Mouse (Mus musculus): ENCODE measurements around the gene Cln5.

Gene Cln5

DNA sequence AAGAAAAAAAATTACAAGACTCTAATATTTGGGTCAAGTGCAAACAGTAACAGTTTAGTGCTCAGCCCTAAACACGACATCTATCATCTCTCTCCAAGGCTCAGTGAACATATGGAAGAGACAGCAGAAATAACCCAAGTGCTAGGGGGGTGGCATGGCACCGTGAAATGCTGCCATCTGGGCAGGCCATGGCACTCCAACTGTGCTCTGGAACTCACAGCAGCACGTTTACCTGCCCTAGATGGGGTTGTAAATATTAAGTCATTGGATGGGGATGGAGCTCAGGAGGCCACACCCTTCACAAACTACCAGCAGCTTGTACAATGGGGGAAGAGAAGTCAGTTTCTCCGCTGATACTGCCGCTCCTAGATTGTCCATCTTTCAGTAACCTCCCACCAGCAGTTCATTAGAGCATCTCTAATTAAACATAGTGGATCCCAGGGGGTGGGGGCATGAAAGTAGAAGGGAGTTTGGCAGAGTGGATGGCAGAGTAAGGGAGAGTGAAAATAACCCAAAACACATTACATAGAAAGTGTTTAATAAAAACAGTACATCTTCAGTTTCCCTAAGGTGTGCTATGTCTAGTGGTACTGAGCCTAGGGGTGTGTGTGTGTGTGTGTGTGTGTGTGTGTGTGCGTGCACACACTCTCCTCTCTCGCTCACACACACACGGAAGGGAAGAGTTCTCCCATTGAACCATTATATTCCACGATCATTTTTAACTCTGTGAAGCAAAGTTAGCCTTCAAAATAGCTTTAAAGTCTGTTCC, 9.4 kb downstream of the Cln5 start:
- no peak for DNase-seq

DNA sequence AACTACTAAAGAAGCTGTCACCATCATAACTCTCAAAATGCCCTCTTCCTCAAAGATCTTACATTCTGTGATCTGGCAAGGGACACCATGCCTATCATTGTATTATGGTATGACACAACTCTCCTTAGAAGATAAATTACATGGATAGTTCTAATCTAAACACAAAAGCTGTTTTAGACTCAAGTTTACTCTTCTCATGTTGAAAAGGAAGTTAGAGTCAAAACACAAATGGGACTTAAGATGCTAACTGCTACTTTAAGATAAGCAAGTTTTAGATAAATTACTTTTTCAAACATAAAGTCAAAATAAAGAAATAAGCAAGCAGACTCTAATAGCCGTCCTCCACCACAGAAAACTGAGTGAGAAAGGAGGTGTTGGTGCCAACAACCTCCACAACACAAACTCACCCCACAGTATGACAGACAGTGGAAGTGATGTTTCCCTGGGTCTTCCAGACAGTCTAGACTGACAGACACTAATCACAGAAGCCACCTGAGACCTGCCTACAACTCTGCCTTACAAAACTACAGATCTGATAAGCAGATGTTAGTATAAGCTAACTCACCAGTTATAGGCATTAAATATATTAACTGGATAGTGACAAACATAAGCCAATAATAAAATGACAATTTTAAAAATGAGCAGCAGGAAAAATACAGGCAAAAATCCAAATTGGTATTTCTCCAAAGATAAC, 16.0 kb downstream of the Cln5 start:
- no peak for DNase-seq

DNA sequence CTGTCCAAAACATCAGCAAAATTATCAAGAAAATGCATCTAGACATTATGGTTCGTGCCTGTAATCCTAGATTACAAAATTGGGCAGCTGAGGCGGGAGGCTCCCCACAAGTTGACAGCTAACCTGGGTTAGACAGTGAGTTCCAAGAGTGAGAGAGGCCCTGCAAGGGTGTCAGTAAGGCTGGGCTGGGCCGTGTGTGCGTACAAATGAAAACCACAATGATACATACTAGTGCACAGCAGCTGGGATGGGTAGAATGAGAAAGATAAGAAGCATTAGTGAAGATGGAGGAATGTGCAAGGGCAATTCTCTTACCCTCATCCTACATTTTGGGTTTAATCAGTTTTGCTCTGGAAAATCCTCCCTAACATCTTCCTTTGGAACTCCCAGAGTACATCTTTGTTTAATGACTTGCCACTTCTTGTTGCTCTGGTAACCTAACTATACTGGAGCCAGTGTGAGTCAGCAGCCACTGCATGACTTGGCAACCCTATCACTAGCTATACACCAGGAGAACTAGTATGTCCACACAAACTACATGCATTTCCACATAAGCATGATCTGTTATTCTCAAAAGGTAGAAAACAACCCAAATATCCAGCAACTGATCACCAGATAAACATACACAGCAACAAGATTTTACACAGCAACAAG, 16.8 kb downstream of the Cln5 start:
- DNase-seq = no peak

DNA sequence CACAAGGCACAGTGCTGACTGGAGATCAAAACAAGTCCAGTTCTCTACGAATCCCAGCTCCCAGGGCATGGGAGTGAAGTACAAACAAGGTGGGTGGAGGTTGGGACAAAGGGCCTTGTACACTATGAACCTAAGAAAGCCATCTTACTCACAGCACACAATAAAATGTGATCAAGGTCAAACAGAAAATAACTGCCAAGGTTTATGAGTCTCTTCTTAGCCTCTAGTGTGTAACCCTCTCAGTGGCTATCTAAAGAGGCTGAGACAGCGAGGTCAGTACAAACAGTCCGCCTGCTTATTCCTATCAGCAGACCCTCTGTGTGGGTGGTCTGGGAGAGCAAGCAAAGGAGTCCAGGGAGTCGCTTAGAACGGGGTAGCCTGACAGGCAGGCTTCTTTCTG, 17.8 kb downstream of the Cln5 start:
- DNase-seq = no peak

DNA sequence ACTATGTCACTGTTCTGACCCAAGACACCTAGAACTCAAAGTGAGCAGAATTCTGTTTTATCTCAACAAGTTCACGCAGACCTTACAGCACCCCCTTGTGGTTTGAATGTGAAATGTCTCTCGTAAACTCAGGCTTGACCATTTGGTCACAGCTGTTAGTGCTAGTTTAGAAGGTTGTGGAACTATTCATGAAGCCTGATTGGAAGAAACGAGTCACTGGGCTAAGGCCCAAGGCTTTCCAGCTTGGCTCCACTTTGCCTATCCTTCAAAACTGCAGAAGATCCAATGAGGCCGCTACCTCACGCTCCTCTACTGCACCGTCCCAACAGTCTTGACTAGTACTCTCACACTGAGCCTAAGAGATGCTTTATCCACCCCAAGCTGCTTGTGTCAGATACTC, 18.6 kb downstream of the Cln5 start:
- DNase-seq = peak; percentile 59

DNA sequence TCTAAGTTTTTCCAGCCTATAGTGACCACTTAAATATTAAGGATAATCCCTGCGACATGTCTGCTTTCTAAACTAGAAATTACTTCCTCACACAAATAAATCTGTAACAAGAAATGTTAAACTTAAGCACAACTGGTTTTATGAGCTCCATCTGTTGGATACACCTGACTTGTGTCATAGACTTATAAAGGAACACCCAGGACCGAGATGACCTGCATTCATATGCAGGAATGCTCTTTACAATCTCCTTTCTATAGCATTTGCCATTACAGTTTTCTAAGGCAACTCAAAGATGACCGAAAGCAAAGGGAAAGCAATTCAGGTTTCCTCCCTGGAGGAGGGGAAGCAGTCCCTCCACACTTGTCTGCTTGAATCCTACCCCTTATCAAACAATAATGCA, 23.2 kb downstream of the Cln5 start:
- DNase-seq = no peak

DNA sequence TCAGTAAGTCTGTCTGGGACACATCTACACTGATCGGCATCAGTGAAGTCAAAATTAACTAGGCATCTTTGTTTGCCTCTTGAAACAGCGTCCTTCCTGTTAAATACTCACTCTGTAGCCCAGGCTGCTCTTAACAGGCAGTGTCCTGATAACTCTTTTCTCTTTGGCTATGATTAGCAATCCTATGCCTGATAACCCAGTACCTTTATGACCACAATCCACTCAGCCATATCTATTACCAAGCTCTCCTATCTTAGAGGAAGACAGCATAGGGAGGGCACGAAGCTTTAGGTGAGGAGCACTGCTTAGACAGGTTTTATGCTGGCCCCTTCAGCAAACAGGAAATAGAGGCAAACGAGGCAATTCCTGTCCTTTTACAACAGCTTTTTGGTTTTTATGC, 23.7 kb downstream of the Cln5 start:
- no peak for DNase-seq

DNA sequence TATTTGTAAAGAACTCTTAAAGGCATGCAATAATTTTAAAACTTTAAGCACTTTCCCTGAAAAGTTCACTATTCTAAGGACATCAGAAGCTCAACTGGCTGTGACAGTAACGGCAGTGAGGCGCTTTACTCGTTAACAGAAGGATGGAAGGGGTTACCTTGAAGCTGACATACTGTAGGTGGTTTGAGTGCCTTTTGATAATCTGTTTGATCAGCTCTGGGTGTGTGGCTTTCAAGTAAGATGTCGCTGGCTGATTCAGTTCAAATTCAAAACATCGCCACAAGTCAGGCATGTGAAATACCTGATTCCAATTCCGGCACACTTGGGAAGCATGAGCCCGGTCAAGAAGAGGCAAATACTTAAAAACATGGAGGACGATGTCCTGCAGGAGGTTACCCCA, 25.0 kb downstream of the Cln5 start:
- DNase-seq = no peak

DNA sequence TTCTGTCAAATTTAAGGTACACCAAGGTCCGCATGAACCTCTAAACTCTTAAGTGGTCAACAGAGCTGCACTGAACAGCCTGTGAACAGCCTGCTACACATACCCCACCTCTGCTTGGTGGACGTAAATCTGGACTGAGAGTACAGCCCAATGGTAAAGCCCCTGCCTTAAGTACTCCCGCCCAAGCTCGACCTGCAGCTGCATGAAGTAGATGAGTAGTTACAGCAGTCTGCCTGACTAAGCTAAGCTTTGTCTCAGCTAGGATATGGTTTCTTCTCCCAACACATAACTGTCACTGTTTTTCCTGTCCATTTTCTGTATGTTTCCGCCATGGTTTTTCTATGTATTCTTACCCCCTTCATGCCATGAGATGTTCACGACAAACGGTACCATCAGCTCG, 25.8 kb downstream of the Cln5 start:
- no peak for DNase-seq

DNA sequence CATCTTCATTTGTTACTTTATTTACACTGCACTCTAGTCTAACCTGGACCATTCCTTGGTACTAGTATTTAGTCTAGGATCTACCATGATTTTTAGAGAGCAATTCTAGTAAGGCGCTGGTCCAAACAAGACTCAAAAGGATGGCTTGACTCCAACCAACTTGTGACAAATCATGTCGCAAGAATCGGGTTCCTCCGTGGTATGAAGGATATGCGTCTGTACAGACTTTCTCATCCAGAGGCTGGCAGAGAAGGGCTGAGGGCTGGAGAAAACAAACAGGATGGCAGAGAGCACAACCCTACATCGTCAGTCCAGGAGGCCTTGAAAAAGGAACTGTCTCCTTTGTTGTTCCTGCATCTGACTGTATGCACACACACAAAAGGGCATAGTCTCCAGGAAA, 26.6 kb downstream of the Cln5 start:
- DNase-seq = no peak

DNA sequence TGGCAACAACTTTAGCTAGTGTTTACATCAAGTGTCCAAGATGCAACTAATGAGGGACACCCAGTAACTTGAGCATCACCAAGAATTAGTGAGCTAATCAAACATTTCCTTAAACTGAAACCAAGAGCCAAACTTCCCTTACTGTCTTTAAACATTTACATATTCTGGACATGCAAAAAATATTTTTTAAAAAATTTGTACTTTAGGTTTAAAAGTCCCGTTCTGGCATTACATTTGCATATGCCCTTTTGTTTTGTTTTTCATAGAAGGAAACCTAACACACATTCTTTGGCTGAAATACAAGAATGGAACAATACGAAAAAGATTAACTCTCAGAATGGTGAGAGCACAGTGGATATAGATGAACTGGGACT, 28.2 kb downstream of the Cln5 start:
- DNase-seq = no peak

DNA sequence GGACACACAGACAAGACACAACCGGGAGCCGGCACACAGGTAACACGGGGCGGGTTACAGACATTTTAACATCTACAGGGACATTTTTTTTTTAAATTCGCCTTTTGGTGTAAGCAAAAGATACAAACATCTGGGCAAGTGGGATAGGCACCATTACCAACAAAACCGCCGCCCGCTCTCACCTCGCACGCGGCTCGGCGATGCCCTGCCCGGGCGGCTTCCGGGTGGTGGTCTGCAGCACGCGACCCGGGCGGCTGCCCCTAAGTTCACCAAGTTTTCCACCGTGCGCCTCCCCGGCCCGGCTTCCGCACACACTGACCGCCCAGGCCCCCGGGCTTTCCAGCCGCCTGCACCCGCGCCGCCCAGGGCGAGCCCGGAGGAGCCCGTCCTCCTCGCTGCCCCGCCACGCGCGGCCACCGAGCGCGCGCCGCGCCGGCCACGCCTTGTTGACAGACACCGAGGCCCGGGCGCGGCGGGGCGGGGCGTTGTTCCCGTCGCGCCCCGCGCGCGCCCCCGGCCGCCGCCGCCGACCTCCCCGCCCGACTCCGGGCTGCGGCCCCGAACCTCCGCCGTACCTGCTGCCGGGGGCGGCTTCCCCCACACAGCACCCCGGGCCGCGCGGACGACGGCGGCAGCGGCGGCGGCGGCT, 28.7 kb downstream of the Cln5 start:
- peak; percentile 89 for DNase-seq

DNA sequence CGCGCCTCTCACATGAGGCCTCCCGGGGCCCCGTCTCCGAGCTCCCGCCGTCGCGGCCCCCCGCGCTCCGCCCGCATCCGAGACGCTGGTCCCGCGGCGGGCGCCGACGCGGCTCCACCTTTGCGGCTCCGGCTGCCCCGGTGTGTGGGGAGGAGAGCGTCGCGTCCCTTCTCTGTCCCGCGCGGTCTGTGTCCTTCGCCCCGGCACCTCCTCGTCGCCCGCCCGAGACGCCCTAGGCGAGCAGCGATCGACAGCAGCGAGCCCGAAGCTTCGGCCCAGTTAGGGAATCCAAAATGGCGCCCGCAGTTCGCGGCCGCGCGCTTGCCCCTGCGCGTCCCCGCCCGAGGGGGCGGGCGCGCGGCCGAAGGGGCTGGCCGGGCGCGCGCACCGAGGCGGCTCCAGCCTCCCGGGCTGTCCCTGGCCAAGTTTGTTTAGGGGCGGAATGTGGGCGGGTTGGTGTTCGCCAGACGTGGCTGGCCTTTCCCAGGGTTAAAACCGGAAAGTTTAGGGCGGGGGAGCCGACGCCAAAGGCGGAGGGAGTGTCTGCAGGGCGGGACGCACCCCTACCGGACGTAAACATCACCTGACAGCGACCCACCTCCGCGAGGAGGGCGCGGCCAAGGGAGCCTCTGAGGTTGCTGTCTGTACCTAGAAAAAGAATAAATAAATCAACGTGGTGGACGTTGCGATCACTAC, 29.4 kb downstream of the Cln5 start, which contains the start of gene Fbxl3:
TSS of gene Fbxl3 (minus strand) at position 329 of the 696 bp plus-strand sequence.
- DNase-seq = peak; percentile 87

DNA sequence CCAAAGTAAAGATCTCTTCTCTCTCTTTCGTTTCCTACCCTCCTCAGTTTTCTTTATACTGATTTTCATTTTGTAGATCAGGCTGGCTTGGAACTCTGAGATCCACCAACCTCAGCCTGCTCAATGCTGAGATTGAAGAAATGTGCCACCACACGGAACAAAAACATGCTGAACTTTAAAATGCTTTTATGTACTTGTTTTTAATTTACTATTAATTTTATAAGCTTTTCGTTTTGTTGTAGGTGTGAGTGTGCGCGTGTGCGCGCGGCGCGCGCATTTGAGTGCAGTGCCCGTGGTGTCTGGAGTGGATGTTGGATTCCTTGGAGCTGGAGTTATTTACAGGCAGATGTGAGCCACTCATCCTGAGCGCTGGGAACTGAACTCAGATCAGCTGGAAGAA, 30.3 kb downstream of the Cln5 start:
- DNase-seq = no peak

DNA sequence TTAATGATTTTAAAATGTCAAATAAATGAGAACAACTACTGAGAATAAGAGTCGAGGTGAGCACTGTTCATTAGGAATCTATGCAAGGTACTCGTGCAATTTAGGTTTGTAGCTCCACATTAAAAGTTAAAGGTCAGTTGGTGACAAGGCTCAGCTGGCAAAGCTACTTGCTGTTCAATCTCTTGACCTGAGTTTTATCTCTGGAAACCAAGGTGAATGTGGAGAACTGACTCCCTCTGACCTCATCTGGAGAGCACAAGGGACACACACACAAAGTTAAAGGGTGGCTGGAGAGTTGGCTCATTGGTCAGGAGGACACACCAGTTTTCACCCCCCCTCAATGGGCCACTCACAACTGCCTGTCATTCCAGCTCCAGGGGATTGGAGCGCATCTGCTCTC, 31.2 kb downstream of the Cln5 start:
- no peak for DNase-seq

DNA sequence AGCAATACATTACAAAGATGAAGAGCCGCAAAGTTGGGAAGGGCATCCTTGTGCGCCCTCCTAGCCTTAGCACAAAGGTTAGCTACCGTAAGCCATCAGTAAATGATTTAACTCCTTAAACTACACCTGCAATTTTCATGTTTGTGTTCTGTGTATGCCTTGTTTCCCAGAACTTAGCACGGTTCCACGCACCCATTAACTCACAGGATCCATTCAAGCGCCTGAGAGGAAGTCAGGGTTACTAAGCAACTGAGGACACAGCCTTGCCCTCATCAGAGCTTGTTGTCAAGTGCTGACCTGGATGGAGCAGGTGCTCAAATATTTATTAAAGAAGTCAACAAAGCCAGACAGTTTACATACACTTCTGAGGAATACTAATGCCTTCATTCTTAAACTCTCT, 32.2 kb downstream of the Cln5 start:
- no peak for DNase-seq

DNA sequence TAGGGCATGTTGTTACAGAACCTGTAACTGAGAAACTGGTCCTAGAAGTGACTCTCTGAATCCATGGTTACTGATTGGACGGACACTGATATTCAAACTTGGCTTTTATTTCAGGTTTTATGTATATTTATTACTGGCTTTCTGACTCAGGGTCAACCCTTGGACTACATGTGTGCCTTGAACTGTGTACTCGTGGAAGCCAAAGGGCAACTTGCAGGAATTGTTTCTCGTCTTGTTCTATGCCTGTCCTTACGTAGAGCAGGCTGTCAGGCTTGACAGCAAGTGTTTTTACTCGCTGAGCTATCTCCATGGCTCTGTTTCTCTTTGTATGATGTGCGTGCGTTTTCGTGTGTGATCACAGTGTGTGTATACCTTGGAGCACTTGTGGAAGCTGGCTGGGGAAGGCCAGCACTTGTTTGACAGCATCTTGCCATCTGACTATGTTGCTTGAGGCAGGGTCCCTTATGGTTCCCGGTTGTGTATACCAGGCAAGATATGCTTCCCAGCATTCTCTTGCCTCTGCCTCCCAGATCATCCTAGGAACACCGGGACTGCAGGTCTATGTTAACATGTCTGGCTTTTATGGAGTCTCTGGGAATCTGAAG, 32.8 kb downstream of the Cln5 start:
- DNase-seq = no peak

DNA sequence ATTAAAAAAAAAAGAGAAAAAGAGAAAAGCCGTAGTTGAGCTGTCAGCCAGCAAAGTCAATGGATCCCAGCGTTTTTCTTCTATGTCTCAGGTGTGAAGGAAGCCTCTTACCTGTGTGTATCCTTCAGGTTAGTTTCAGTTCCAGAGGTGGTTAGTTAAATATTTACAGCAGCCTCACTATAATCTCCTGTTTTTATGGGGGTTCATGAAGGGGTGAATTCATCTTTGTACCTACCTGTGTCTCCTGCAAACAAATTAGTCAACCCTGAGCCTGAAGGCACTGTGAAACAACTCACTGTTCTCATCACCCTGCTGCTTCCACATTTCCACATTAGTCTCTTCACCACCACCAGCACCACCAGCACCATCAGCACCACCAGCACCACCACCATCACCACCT, 36.3 kb downstream of the Cln5 start:
- DNase-seq = no peak

DNA sequence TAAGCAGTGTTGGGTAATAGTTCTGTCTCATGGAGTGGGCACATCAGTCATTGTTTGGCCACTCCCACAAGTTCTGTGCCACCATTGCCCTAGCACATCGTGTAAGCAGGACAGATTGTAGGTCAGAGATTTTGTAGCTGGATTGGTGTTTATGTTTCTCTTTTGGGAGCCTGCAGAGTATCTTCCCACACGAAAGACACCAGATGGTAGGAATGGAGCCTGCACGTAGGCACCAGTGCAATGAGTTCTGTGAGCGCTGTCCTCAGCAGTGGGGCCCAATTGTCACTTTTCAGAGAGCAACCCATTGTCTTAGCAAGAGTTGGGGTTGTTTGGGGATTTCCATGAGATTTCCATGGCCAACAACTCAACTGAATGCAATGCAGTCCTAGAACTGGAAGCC, 40.0 kb downstream of the Cln5 start:
- DNase-seq = no peak

DNA sequence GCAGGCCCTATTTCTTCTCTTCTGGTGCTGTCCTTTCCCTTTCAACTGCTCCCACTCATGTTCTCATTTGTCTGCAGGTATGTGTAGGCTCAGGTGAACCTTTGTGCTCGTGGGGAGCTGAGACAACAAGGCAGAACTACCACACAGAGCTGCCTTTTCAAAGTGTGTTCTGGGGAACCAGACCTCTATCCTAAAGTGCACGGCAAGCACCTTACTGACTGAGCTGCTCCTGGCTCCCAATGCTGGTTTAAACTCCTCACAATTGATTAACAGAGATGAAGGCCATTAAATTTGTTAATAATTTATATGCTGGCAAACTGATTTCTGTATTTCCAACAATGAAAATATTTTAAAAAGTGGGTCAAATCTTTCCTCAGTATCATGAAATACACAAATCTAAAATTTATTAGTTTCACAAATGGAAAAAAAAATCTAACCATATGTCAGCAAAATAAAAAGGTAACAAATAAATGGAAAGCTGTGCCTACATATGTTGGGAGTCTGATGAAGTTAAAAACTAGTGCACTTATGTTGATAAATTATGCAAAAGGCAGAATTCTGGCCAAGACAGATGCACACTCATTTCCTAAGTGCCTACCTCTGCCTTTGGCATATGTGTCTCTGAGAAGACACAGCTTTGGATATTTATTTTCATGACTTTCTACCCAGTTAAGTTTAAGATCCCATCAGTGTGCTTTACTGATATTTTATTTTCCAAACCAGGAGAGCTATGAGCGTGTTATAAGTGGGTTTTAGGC, 42.8 kb downstream of the Cln5 start:
- no peak for DNase-seq

DNA sequence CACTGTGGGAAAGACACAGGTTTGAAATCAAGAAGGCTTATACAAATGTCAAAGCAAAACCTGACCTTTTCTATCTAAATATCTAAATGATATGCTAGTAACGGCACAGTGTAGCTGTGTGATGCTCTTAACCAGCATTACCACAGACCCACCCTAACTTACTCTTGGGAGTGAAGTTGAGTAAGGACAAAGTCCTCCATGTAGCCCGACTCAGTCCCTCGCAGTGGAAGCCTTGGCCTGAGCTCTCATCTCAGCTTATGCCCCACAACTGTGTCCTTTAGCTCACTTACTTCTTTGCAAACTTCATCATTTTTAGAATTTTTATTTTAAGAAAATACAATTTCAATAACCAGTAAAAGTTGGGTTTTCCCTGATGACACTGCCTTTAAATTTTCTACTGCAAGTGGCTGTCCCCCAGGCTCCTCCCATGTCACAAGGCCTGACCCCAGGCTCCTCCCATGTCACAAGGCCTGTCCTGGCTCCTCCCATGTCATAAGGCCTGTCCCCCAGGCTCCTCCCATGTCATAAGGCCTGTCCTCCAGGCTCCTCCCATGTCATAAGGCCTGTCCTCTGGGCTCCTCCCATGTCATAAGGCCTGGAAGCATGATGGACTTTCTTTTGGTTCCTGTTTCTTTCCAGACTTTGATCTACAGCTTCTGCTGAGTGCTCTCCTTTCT, 45.1 kb downstream of the Cln5 start:
- no peak for DNase-seq
